Mouse (Mus musculus) embryonic fibroblast, embryonic 13.5 days (primary cell): Measurements from ENCODE around the gene Kctd10.

Source experiments
- CTCF ChIP-seq: IDR thresholded peaks from 2 replicates; pipeline ENCODE4 v1.5.1; 2011; ENCODE audit warnings: mild to moderate bottlenecking, control low read depth, low read length, moderate library complexity, borderline replicate concordance; ENCODE audit not compliant: insufficient read depth
- POLR2A ChIP-seq: IDR thresholded peaks from 2 replicates; pipeline ENCODE4 v1.6.1; 2011; ENCODE audit warnings: low read depth, mild to moderate bottlenecking, control low read depth, low read length, moderate library complexity

- TF ChIP-seq CTCF (no peak), POLR2A (no peak)
Observed at GRCm38 (mm10) chr5:114412361-114412998, 32.2 kb upstream of the Kctd10 start.
